Mouse (Mus musculus) brain, embryonic 18.5 days (tissue): Measurements from ENCODE around the gene Cdc14a.
"Not testable (repeated sequence)": the region's sequence is repeated elsewhere in the genome, so short reads cannot be mapped to it uniquely, and the experiment has no call there.

Experiments
- DNase-seq: peaks from one replicate; pipeline ENCODE4 v3.0.0-alpha.2; 2012; ENCODE audit warnings: low read depth, low spot score

Cdc14a gene

DNA sequence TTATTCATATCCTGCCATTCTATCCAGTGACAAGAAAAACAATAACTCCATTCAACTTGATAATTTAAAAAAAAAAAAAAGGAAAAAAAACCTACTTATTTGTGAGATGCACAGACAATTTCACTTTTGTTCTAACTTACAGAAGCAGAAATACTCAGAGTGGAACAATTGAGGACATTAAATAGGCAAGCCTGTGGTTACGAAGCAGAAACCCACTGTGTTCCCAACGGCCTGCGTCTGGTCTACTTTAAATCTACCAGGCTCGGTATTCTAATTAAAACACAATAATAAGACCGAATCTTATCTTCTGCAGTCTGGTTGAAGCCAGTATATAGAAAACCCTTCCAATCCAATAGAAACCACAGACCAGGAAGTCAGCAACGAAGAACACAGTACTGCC is 50.6 kb downstream of the Cdc14a start:
- no peak for DNase-seq

DNA sequence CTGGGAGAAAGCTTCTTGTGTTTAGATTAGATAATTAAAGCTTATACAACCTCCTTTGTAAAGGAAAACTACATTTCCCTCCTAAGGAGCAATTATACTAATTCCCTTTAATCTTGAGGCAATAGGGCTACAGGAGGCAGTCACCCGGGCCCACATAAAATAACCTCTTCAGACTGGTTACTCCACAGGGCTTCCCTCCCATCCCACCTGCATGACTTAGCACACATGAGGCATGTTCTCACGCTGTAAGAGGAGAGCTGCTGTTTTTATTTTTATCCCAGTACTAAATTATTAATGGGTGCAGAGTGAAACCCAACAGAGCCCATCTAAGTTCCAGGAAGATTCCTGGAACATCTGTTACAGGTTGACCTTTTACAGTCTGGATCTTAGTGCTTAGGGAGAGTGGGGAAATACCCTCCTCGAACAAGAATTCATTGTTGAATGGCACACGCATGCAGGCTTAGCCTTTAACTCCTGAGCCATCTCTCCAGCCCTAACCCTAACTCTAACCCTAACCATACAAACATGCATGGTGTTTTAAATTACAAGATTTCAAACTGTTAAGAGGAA is 54.9 kb downstream of the Cdc14a start:
- no peak for DNase-seq

GRCm38 (mm10) chr3:116366125-116366524 is 57.7 kb downstream of the Cdc14a start:
- DNase-seq = no peak

GRCm38 (mm10) chr3:116361906-116362305 is 61.9 kb downstream of the Cdc14a start:
- no peak for DNase-seq

DNA sequence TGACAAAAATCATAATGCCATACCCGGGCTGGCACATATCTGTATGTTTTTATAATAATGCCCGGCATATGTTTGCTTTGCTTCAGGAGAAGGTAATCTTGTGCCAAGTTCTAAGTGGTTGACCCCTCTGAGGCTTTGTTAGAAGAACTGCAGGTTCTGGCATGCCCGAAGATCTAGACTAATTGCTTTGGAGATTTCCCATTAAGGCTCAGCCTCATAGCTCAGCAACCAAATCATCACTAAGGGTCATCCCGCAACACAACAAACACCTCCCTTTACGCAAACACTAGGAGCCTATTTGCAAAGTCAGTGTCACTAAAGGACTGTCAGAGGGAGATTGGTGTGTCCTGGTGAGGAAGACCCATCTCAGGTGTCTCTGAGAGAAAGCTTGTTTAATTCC is 62.7 kb downstream of the Cdc14a start:
- no peak for DNase-seq

- no peak for DNase-seq
Observed at GRCm38 (mm10) chr3:116357866-116358265, 66.0 kb downstream of the Cdc14a start.

GRCm38 (mm10) chr3:116357180-116357579 is 66.7 kb downstream of the Cdc14a start:
- DNase-seq = no peak

DNA sequence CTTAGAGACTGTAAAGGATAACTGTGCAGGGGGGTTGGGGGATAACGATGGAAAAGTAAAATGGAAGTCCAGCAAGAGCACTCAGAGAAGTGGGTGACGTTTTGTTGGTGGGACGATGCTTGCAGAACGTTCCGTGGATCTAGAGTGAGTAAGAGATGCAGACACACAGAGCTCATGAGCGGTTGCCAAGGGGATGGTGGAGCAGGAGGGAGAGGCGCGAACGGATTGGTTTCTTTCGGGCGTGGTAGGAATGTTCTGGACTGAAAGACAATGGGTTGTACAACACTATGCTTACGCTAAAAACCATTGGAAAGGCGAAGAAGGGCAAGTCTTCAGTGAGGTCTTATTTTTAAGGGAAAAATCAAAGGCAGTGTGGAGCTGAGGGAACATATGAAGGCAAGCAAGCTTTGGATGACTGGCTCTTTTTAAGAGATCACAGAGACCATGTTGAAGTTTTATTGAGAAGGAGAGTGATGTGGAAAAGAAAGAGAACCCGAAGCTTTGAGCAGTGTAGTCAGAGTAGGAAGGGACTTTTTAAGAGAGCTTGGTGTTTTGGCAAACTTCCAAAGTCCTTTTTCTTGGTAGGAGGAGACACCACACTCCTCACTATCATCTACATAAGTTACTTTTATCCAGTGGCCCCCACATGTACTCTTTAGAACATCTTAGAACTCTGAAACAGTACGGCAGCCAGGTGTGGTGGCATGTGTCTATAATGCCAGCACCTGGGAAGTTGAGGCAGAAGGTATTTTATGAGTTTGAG is 68.6 kb downstream of the Cdc14a start:
- no peak for DNase-seq

GRCm38 (mm10) chr3:116352486-116352885 is 71.3 kb downstream of the Cdc14a start:
- DNase-seq = no peak

- DNase-seq = no peak
Observed at GRCm38 (mm10) chr3:116350389-116350967, 73.4 kb downstream of the Cdc14a start.

DNA sequence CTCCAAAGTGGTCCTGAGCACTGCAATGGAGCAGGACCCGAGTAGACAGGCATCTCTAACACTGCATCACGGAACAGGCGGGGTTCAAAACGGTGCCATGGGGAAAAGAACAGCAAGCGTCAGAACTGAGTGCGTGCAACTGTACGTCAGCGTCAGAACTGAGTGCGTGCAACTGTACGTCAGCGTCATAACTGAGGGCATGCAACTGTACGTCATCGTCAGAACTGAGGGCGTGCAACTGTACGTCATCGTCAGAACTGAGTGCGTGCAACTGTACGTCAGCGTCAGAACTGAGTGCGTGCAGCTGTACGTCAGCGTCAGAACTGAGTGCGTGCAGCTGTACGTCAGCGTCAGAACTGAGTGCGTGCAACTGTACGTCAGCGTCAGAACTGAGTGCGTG is 76.3 kb downstream of the Cdc14a start:
- not testable (repeated sequence) for DNase-seq

GRCm38 (mm10) chr3:116345245-116345644 is 78.6 kb downstream of the Cdc14a start:
- no peak for DNase-seq

GRCm38 (mm10) chr3:116342251-116342650 is 81.6 kb downstream of the Cdc14a start:
- DNase-seq = no peak

DNA sequence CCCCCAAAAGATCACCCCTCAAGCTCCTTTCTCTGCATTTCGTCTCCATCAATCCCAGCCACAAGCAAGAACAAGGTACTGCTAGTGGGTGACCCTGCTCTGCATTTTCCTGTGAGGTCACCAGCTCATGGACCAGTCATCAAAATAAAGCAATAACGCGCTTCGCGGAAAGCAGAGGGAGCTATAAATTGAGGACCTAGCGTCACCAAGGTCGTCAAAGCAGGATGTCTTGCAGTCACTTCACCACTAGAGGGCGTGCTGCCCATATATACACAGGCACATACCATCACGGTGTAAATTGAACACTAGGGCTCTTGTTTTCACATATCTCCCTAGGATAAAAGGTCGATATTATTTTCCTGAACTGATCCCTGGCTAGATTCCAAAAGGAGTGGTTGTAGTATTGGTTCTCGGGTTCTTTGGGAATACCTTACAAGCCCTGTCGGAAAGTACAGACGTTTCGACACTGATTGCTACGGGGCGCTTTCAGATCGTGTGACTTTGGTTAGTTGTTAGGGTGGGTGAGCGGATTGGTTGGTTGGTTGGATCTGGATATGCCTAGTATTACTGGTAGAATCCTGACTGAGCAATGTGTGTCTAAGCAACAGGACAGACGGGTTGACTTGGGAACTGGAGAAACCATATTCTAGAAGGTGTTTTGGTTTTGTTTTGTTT is 82.7 kb downstream of the Cdc14a start:
- no peak for DNase-seq

- DNase-seq = no peak
Observed at GRCm38 (mm10) chr3:116340281-116340680, 83.6 kb downstream of the Cdc14a start.

- DNase-seq = no peak
Observed at GRCm38 (mm10) chr3:116338616-116339015, 85.2 kb downstream of the Cdc14a start.

DNA sequence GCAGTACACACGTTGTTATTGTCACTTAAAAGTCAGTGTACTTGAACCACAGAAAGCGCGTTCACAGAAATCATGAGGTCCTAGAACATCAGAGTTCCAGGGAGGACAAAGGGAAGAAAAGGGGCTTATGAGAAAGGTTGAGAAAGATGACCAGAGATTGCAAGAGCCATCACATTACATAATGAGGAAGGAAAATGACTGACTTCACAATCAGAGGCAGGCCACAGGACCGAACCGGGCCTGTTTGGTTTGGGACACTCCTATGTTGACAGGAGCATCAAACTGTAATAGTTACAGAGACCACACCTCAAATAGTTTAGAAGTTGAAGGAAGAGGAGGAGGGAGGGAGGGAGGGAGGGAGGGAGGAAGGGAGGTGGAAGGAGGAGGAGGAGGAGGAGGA is 86.0 kb downstream of the Cdc14a start:
- no peak for DNase-seq

DNA sequence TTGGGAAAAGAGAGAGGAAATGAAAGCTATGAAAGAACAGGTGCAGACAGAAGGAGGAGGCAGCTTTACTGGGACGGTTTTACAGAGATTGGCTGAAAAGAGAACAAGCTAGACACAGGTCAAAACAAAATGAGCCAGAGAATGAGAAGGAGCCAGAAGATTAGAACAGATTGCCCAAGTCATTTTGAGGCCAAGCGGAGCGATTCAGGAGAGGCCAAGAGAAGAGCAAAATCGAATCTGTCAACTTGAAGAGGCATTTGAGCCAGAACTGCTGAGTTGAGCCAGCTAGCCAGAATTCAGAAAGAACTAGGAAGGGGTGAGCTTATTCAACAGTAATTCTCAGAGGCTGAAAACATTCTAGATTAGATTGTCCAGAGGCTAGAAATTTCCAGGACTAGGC is 88.8 kb downstream of the Cdc14a start:
- DNase-seq = no peak

DNA sequence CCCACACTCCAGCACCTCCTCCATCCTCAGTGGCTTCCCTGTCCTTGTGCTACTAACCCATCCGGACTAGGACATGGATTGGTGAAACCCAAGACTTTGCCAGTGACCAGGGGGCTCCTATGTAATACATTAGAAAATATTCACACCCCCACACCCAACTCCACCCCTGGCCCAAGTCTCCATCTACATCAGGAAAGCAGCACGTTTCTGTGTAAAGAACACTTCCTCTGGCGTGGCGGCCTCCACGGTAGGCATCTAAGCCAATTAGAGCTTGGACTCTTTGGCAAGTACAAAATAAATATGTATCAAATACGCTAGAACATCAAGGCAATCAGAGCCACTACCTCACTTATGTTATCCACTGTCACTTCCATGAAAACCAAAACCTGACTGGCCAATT is 90.1 kb downstream of the Cdc14a start:
- DNase-seq = no peak

GRCm38 (mm10) chr3:116333229-116333628 is 90.6 kb downstream of the Cdc14a start:
- DNase-seq = no peak

DNA sequence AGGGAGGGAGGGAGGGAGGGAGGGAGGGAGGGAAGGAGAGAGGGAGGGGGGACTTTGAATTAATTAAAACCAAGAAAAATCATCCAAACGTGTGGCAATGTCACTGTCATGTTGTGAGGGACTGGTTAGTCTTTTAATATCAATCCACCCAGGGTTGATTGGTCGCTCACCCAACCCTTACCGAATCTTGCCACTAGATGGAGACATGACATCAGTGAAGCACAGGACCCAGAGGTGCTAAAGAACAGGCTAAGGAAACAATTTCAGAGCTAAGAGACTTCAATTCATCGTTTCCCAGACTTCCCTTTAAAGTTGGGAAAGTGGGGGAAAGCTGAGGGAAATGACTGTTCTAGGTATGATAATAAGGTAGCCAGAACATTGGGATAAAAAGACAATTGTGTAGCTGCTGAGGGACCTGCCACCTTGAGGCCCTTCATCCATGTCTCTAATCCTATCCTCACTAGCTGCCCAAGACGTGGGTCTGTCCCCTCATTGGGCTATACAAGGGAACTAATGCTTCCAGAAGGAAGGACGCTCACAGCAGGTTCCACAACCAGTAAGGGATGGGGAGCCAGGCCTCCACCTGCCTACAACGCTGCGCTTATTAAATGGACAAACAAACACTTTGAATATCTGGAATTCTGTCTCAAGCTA is 91.9 kb downstream of the Cdc14a start:
- no peak for DNase-seq

GRCm38 (mm10) chr3:116329976-116330375 is 93.9 kb downstream of the Cdc14a start:
- DNase-seq = no peak
